Mouse (Mus musculus) heart, postnatal 0 days (tissue): ENCODE data around the gene Trim39. TPM values are rescaled to one million over a fixed set of nuclear protein-coding genes. Genes with fewer than 3 reads are reported as not detected.
"Not testable (repeated sequence)": the region's sequence is repeated elsewhere in the genome, so short reads cannot be mapped to it uniquely, and the experiment has no call there.

Experiments used
- ATAC-seq: fragments of 200-750 bp; cut with Nextera tagmentation; 2 replicates; pipeline ENCODE4 v1.8.0; 2017; ENCODE audit warnings: low read depth, moderate number of reproducible peaks, moderate library complexity; ENCODE audit not compliant: insufficient read depth
- DNase-seq: peaks from one replicate; pipeline ENCODE4 v3.0.0-alpha.2; 2016; ENCODE audit warnings: low spot score
- H3K27ac ChIP-seq: fragments of 300-500 bp; sonication (generic); 2 replicates; pipeline ENCODE4 v1.5.1; 2014; ENCODE audit warnings: low read depth, mild to moderate bottlenecking
- H3K27me3 ChIP-seq: fragments of 300-500 bp; sonication (generic); 2 replicates; pipeline ENCODE4 v1.6.1; 2014; ENCODE audit warnings: low read length, mixed read lengths; ENCODE audit not compliant: control insufficient read depth, insufficient read depth
- H3K36me3 ChIP-seq: fragments of 300-500 bp; sonication (generic); replicated peaks from 2 replicates; pipeline ENCODE4 v1.6.1; 2014; ENCODE audit warnings: low read length, mixed read lengths; ENCODE audit not compliant: control insufficient read depth, insufficient read depth
- H3K4me1 ChIP-seq: fragments of 300-500 bp; sonication (generic); 2 replicates; pipeline ENCODE4 v1.6.1; 2014; ENCODE audit warnings: antibody characterized with exemption; ENCODE audit not compliant: control insufficient read depth, insufficient read depth
- H3K4me2 ChIP-seq: fragments of 300-500 bp; sonication (generic); 2 replicates; pipeline ENCODE4 v1.6.1; 2014; ENCODE audit warnings: low read depth, mild to moderate bottlenecking, low read length, moderate library complexity
- H3K4me3 ChIP-seq: fragments of 300-500 bp; sonication (generic); 2 replicates; pipeline ENCODE4 v1.5.1; 2014; ENCODE audit warnings: low read depth, low read length
- H3K9ac ChIP-seq: fragments of 300-500 bp; sonication (generic); replicated peaks from 2 replicates; pipeline ENCODE4 v1.6.1; 2014; ENCODE audit warnings: low read depth, low read length, mixed read lengths
- H3K9me3 ChIP-seq: fragments of 300-500 bp; sonication (generic); replicated peaks from 2 replicates; pipeline ENCODE4 v1.6.1; 2016; ENCODE audit warnings: low read length; ENCODE audit not compliant: control insufficient read depth
- CTCF ChIP-seq: IDR thresholded peaks from 2 replicates; pipeline ENCODE4 v1.5.1; 2016; ENCODE audit warnings: antibody characterized with exemption, control low read depth, low read depth
- EP300 ChIP-seq: IDR thresholded peaks from 2 replicates; pipeline ENCODE4 v1.6.1; 2016; ENCODE audit warnings: antibody characterized with exemption, low read depth
- WGBS: fragments of 180-500 bp; shearing (Covaris S2); extraction: QIAGEN DNeasy Blood & Tissue Kit; methylation state at CpG from one replicate; pipeline ENCODE4 v1.1.7; 2014; 5-methylcytosine and 5-hydroxymethylcytosine counted together
- polyA plus RNA-seq: library from polyadenylated mRNA; unstranded; fragments of >200 nt; fragmentation: Nextera tagmentation; extraction: Ambion mirVana; gene quantifications from 2 replicates; pipeline ENCODE4 v1.2.1, GENCODE M21; 2015
- total RNA-seq: library from RNA; depleted of rRNA; stranded (reverse); fragments of >200 nt; gene quantifications from 2 replicates; pipeline ENCODE4 v1.2.3, GENCODE M21; 2014; ENCODE audit warnings: low replicate concordance

The Trim39 gene
- total and polyA plus RNA-seq, 2 experiments from 2014 or later, result 5.1 to 14.3 TPM

DNA sequence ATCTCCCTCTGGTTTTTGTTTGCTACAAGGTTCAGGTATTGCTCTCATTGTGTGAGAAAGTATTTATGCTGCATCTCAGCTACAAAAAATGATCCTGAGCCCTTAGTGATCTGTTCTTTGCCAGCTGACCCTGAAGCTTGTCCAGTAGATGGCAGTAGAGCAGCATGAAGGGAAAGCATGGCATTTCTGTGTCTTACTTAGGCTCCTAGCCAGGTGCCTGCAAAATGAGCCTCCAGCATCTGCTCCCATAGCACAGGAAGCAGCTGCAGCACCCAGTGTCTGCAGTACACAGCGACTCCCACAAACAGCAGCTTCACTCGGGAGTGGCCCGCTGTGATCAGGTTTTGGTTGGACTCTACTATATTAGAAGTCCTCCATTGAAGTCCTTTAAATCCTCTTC is 36.8 kb upstream of the Trim39 start:
- peak; percentile 64 for DNase-seq
- ATAC-seq, H3K9me3 ChIP-seq, H3K4me2 ChIP-seq, H3K4me1 ChIP-seq, H3K36me3 ChIP-seq, H3K27me3 ChIP-seq, H3K4me3 ChIP-seq, H3K9ac ChIP-seq, H3K27ac ChIP-seq: not testable (repeated sequence)
- WGBS, result 0% methylated on average over 3 of the region's 3 CpGs
- peak; percentile 78 for TF ChIP-seq CTCF

DNA sequence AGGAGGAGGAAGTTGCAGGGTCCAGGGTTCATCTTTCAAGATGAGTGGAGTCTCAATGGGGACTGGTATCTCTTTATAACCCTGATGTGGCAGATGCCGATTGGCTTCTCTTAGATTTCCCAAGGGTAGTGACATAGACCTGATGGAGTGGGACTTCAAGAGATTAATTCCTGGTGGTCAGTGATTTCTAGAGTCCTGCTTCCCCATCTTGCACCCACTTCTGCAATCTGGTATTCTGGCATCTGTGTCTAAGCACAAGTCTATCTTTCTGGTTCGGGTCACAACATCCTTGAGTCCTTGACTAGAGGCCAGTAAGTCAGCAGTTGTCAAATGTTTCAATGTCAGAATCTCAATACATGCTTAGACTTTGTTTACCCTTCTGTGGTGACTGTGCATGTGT is 14.3 kb upstream of the Trim39 start, which contains the start of gene H2-M10.2:
Gene H2-M10.2 (minus strand): TSS at position 101 of the 400 bp plus-strand sequence.
- ATAC-seq, result no peak
- TF ChIP-seq CTCF (no peak), EP300 (no peak)
- Histone ChIP-seq H3K27me3 (no peaks in the 10 kb centered on the region), H3K4me1 (no peaks in the 10 kb centered on the region), H3K27ac (no peak within 1 kb of the TSS), H3K4me2 (no peak within 1 kb of the TSS), H3K4me3 (no peak within 1 kb of the TSS), H3K36me3 (no peaks in the 10 kb centered on the region), H3K9me3 (peaks cover 8% of the 10 kb centered on the region; the same call in 1 of the 2 replicates), H3K9ac (no peak within 1 kb of the TSS)
- WGBS, result 74% methylated on average over 2 of the region's 2 CpGs
- DNase-seq, result no peak

DNA sequence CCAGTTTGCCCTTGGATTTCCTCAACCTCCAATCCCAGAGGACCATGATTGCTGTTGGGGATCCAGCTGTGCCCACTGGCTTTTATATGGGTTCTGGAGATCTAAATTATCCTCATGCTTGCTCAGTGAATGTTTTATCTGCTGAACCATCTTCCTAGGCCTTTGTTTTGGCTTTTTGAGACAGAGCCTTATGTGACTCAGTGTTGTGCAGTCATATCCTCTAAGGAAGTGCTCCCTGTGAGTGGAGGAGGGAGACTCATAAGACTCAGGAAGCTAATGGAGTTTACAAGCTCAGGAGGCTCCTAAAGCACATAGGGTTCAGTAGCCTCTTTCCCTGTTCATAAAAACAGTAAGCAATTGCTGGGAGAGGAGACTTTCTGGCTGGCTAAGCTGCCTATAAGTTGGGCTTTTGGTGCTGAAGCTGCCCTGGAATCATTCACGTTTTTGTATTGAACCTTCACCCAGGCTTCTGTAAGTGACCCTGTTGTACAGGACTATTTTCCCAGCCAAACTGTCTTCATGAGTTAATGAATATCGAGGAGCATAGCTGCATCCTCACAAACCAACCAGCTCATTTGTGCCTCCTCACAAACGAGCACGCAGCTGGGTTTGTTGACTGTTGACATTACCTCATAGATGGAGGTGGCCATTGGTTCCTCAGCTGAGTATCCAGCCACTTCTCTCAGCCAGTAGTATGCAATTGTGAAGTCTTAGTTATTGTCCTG is 9.6 kb upstream of the Trim39 start:
- H3K27me3 ChIP-seq, result no peaks in the 10 kb centered on the region
- H3K4me2 ChIP-seq, result no peak overlapping the region
- no peak overlapping the region for H3K27ac ChIP-seq
- DNase-seq (no peak), ATAC-seq (no peak)
- TF ChIP-seq EP300 (no peak), CTCF (no peak)
- peaks cover 13% of the 10 kb centered on the region; the same call in 1 of the 2 replicates for H3K36me3 ChIP-seq
- no peak overlapping the region for H3K9ac ChIP-seq
- peaks cover 8% of the 10 kb centered on the region; the same call in 1 of the 2 replicates for H3K9me3 ChIP-seq
- H3K4me1 ChIP-seq, result no peaks in the 10 kb centered on the region
- 90% methylated on average over 4 of the region's 4 CpGs for WGBS
- H3K4me3 ChIP-seq, result no peak overlapping the region

DNA sequence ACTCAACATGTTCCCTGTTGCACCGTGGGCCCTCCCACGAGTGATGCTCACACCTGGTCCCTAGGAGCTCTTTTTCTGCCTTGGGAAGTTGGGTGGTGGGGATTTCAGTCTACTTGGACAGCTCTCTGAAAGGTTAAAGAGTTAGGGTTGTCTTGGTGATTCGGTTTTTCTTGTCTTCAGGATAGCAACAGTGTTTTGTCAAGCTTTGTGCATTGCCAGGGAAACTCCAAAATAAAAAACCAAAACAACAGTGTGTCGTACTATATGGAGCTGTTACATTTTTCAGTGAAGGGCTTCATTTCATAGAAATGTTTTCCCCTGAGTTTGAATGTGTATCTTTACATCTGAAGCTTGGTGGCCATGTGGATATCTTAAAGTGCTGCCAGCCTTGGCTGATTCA is 2.7 kb upstream of the Trim39 start:
- no peak overlapping the region for H3K9ac ChIP-seq
- 0 out of 2 replicates have a peak, but pooled peaks cover under 1% of the 10 kb centered on the region for H3K36me3 ChIP-seq
- H3K27ac ChIP-seq, result 0 out of 2 replicates have a peak overlapping the region, but pooled peaks have one; percentile 20
- no peak overlapping the region for H3K4me2 ChIP-seq
- H3K27me3 ChIP-seq, result no peaks in the 10 kb centered on the region
- no peak overlapping the region for H3K4me3 ChIP-seq
- WGBS, result 86% methylated on average over 4 of the region's 4 CpGs
- TF ChIP-seq EP300 (no peak), CTCF (no peak)
- H3K4me1 ChIP-seq, result peaks cover 20% of the 10 kb centered on the region
- no peak for DNase-seq
- H3K9me3 ChIP-seq, result no peaks in the 10 kb centered on the region
- no peak for ATAC-seq

DNA sequence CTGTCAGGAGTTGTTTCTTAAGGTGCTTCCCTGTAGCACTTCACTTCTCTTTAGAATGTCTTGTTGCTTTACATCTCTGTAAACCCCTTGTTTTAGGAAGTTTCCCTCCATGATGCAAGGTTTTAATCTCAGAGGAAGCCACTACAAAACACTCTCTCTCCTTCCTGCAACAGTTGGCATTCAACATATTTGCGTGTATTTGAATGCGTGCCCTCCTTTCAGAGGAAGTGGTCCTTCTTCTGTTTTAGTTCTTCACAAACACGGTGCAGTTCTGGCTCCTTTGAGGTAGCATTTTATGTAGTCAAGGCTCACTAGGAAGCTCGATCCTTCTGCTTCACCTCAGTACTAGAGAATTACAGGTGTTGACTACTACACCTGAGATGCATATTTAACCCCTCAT is 1.7 kb upstream of the Trim39 start:
- peak overlapping the region; percentile 14; the same call in 1 of the 2 replicates for H3K27ac ChIP-seq
- peaks cover 20% of the 10 kb centered on the region for H3K4me1 ChIP-seq
- no peak for TF ChIP-seq EP300
- no peak for TF ChIP-seq CTCF
- WGBS, result 73% methylated on average over 4 of the region's 4 CpGs
- H3K4me3 ChIP-seq, result no peak overlapping the region
- no peaks in the 10 kb centered on the region for H3K9me3 ChIP-seq
- H3K36me3 ChIP-seq, result no peaks in the 10 kb centered on the region
- no peak overlapping the region for H3K9ac ChIP-seq
- DNase-seq, result no peak
- H3K27me3 ChIP-seq, result no peaks in the 10 kb centered on the region
- no peak for ATAC-seq
- no peak overlapping the region for H3K4me2 ChIP-seq
